Mouse (Mus musculus): ENCODE measurements around the gene Fam166b. TPM values are rescaled to one million over a fixed set of nuclear protein-coding genes. Genes with fewer than 3 reads are reported as not detected.

The Fam166b gene
- total and polyA plus RNA-seq, 2 experiments from 2014 or later, result 1.6 to 2.8 TPM

GRCm38 (mm10) chr4:43426487-43426886, 2.4 kb downstream of the Fam166b start:
- Histone ChIP-seq H3K27ac (ENCODE audit: low read depth, low read length) (no peak overlapping the region), H3K27me3 (ENCODE audit: insufficient read depth, low read length) (no peaks in the 10 kb centered on the region), H3K36me3 (ENCODE audit: insufficient read depth, low read length) (peaks cover 59% of the 10 kb centered on the region), H3K9me3 (ENCODE audit: low read length) (no peaks in the 10 kb centered on the region), H3K4me1 (ENCODE audit: insufficient read depth, low read length) (no peaks in the 10 kb centered on the region), H3K9ac (replicated peaks; ENCODE audit: low read length, poor library complexity, severe bottlenecking) (no peak overlapping the region), H3K4me2 (ENCODE audit: low read depth, low read length, poor library complexity, severe bottlenecking) (no peak overlapping the region), H3K4me3 (ENCODE audit: low read depth, low read length) (no peak overlapping the region)
- no peak for TF ChIP-seq CTCF (IDR thresholded peaks at IDR 0.05)
- ATAC-seq (ENCODE audit: low FRiP score) (0 out of 2 replicates have a peak, but pooled peaks have one; percentile 9), DNase-seq (ENCODE audit: low spot score) (no peak)
- 51% methylated on average over 10 of the region's 10 CpGs for WGBS

- Histone ChIP-seq H3K9me3 (ENCODE audit: low read length) (no peaks in the 10 kb centered on the region), H3K4me1 (ENCODE audit: insufficient read depth, low read length) (no peaks in the 10 kb centered on the region), H3K36me3 (ENCODE audit: insufficient read depth, low read length) (peaks cover 65% of the 10 kb centered on the region), H3K27me3 (ENCODE audit: insufficient read depth, low read length) (no peaks in the 10 kb centered on the region), H3K27ac (ENCODE audit: low read depth, low read length) (no peak overlapping the region), H3K4me2 (ENCODE audit: low read depth, low read length, poor library complexity, severe bottlenecking) (no peak overlapping the region), H3K4me3 (ENCODE audit: low read depth, low read length) (no peak overlapping the region), H3K9ac (replicated peaks; ENCODE audit: low read length, poor library complexity, severe bottlenecking) (0 out of 2 replicates have a peak overlapping the region, but pooled peaks have one; percentile 24)
- ATAC-seq (ENCODE audit: low FRiP score), result no peak
- 27% methylated on average over 31 of the region's 31 CpGs for WGBS
- no peak for DNase-seq (ENCODE audit: low spot score)
- TF ChIP-seq CTCF (IDR thresholded peaks at IDR 0.05), result no peak
These were observed 3.1 kb downstream of the Fam166b start for GRCm38 (mm10) chr4:43425648-43426380.

- no peak for ATAC-seq (ENCODE audit: low FRiP score)
- no peaks in the 10 kb centered on the region for H3K4me1 ChIP-seq (ENCODE audit: insufficient read depth, low read length)
These were observed 3.7 kb downstream of the Fam166b start for GRCm38 (mm10) chr4:43425197-43425596.

GRCm38 (mm10) chr4:43424072-43424471, 4.9 kb downstream of the Fam166b start:
- ATAC-seq (ENCODE audit: low FRiP score) (no peak), DNase-seq (ENCODE audit: low spot score) (no peak)
- Histone ChIP-seq H3K4me1 (ENCODE audit: insufficient read depth, low read length) (no peaks in the 10 kb centered on the region), H3K4me2 (ENCODE audit: low read depth, low read length, poor library complexity, severe bottlenecking) (no peak overlapping the region), H3K4me3 (ENCODE audit: low read depth, low read length) (no peak overlapping the region), H3K9ac (replicated peaks; ENCODE audit: low read length, poor library complexity, severe bottlenecking) (no peak overlapping the region), H3K27me3 (ENCODE audit: insufficient read depth, low read length) (no peaks in the 10 kb centered on the region), H3K27ac (ENCODE audit: low read depth, low read length) (no peak overlapping the region), H3K36me3 (ENCODE audit: insufficient read depth, low read length) (peaks cover 65% of the 10 kb centered on the region), H3K9me3 (ENCODE audit: low read length) (no peaks in the 10 kb centered on the region)
- 88% methylated on average over 9 of the region's 9 CpGs for WGBS
- TF ChIP-seq CTCF (IDR thresholded peaks at IDR 0.05), result no peak

More at GRCm38 (mm10) chr4:43425197-43425596, 3.7 kb downstream of the Fam166b start:
- Histone ChIP-seq H3K4me2 (ENCODE audit: low read depth, low read length, poor library complexity, severe bottlenecking) (no peak overlapping the region), H3K9me3 (ENCODE audit: low read length) (no peaks in the 10 kb centered on the region), H3K9ac (replicated peaks; ENCODE audit: low read length, poor library complexity, severe bottlenecking) (no peak overlapping the region), H3K4me3 (ENCODE audit: low read depth, low read length) (no peak overlapping the region), H3K36me3 (ENCODE audit: insufficient read depth, low read length) (peaks cover 65% of the 10 kb centered on the region), H3K27me3 (ENCODE audit: insufficient read depth, low read length) (no peaks in the 10 kb centered on the region), H3K27ac (ENCODE audit: low read depth, low read length) (no peak overlapping the region)
- 31% methylated on average over 14 of the region's 14 CpGs for WGBS
- DNase-seq (ENCODE audit: low spot score), result no peak
- TF ChIP-seq CTCF (IDR thresholded peaks at IDR 0.05), result no peak

- Histone ChIP-seq H3K9ac (replicated peaks; ENCODE audit: low read length, poor library complexity, severe bottlenecking) (no peak overlapping the region), H3K9me3 (ENCODE audit: low read length) (no peaks in the 10 kb centered on the region), H3K27ac (ENCODE audit: low read depth, low read length) (no peak overlapping the region), H3K27me3 (ENCODE audit: insufficient read depth, low read length) (no peaks in the 10 kb centered on the region), H3K36me3 (ENCODE audit: insufficient read depth, low read length) (peaks cover 65% of the 10 kb centered on the region), H3K4me2 (ENCODE audit: low read depth, low read length, poor library complexity, severe bottlenecking) (no peak overlapping the region), H3K4me3 (ENCODE audit: low read depth, low read length) (no peak overlapping the region), H3K4me1 (ENCODE audit: insufficient read depth, low read length) (no peaks in the 10 kb centered on the region)
- WGBS, result 92% methylated on average over 20 of the region's 20 CpGs
- DNase-seq (ENCODE audit: low spot score), result no peak
- TF ChIP-seq CTCF (IDR thresholded peaks at IDR 0.05), result no peak
- no peak for ATAC-seq (ENCODE audit: low FRiP score)
These were observed 5.5 kb downstream of the Fam166b start for GRCm38 (mm10) chr4:43423267-43423934.

- Histone ChIP-seq H3K9me3 (ENCODE audit: low read length) (no peaks in the 10 kb centered on the region), H3K4me1 (ENCODE audit: insufficient read depth, low read length) (no peaks in the 10 kb centered on the region), H3K9ac (replicated peaks; ENCODE audit: low read length, poor library complexity, severe bottlenecking) (no peak overlapping the region), H3K27ac (ENCODE audit: low read depth, low read length) (no peak overlapping the region), H3K4me2 (ENCODE audit: low read depth, low read length, poor library complexity, severe bottlenecking) (no peak overlapping the region), H3K36me3 (ENCODE audit: insufficient read depth, low read length) (peaks cover 73% of the 10 kb centered on the region), H3K4me3 (ENCODE audit: low read depth, low read length) (no peak overlapping the region), H3K27me3 (ENCODE audit: insufficient read depth, low read length) (no peaks in the 10 kb centered on the region)
- 83% methylated on average over 28 of the region's 28 CpGs for WGBS
- ATAC-seq (ENCODE audit: low FRiP score) (no peak), DNase-seq (ENCODE audit: low spot score) (no peak)
- TF ChIP-seq CTCF (IDR thresholded peaks at IDR 0.05), result no peak
These were observed 7.2 kb downstream of the Fam166b start for GRCm38 (mm10) chr4:43421632-43422240.
